Mouse (Mus musculus): ENCODE measurements around the gene Gm37240. TPM values are rescaled to one million over a fixed set of nuclear protein-coding genes. Genes with fewer than 3 reads are reported as not detected.
"Not testable (repeated sequence)": the region's sequence is repeated elsewhere in the genome, so short reads cannot be mapped to it uniquely, and the experiment has no call there.

The Gm37240 gene
- polyA plus RNA-seq, 1 experiment = not detected

- Histone ChIP-seq H3K27ac (replicated peaks; ENCODE audit: low read depth, low read length) (no peak overlapping the region), H3K4me1 (ENCODE audit: control insufficient read depth, insufficient read depth, insufficient read length, low read length) (peaks cover 3% of the 10 kb centered on the region; the same call in 1 of the 2 replicates), H3K4me3 (ENCODE audit: insufficient read depth, low read depth, low read length) (no peak overlapping the region)
Observed at GRCm38 (mm10) chr3:84867991-84868390, 1019.3 kb downstream of the Gm37240 start.

- peaks cover 3% of the 10 kb centered on the region; the same call in 1 of the 2 replicates for H3K4me1 ChIP-seq (ENCODE audit: control insufficient read depth, insufficient read depth, insufficient read length, low read length)
- H3K4me3 ChIP-seq (ENCODE audit: insufficient read depth, low read depth, low read length) = no peak overlapping the region
- peak overlapping the region; percentile 37; the same call in 1 of the 2 replicates for H3K27ac ChIP-seq (replicated peaks; ENCODE audit: low read depth, low read length)
Observed at GRCm38 (mm10) chr3:84867434-84867975, 1019.8 kb downstream of the Gm37240 start.

GRCm38 (mm10) chr3:84866866-84867265 is 1020.5 kb downstream of the Gm37240 start:
- H3K4me1 ChIP-seq (ENCODE audit: control insufficient read depth, insufficient read depth, insufficient read length, low read length) = peaks cover 3% of the 10 kb centered on the region; the same call in 1 of the 2 replicates
- no peak overlapping the region for H3K4me3 ChIP-seq (ENCODE audit: insufficient read depth, low read depth, low read length)
- H3K27ac ChIP-seq (replicated peaks; ENCODE audit: low read depth, low read length) = no peak overlapping the region

- Histone ChIP-seq H3K4me3 (ENCODE audit: insufficient read depth, low read depth, low read length) (no peak overlapping the region), H3K4me1 (ENCODE audit: control insufficient read depth, insufficient read depth, insufficient read length, low read length) (peaks cover 3% of the 10 kb centered on the region; the same call in 1 of the 2 replicates), H3K27ac (replicated peaks; ENCODE audit: low read depth, low read length) (no peak overlapping the region)
Observed at GRCm38 (mm10) chr3:84865684-84866083, 1021.6 kb downstream of the Gm37240 start.

GRCm38 (mm10) chr3:84861817-84862216 is 1025.5 kb downstream of the Gm37240 start:
- not testable (repeated sequence) for H3K4me3 ChIP-seq (ENCODE audit: insufficient read depth, low read depth, low read length); H3K27ac ChIP-seq (replicated peaks; ENCODE audit: low read depth, low read length); H3K4me1 ChIP-seq (ENCODE audit: control insufficient read depth, insufficient read depth, insufficient read length, low read length)

GRCm38 (mm10) chr3:84860669-84861068 is 1026.6 kb downstream of the Gm37240 start:
- H3K4me3 ChIP-seq (ENCODE audit: insufficient read depth, low read depth, low read length) = no peak overlapping the region
- H3K4me1 ChIP-seq (ENCODE audit: control insufficient read depth, insufficient read depth, insufficient read length, low read length) = peaks cover 1% of the 10 kb centered on the region; the same call in 1 of the 2 replicates
- no peak overlapping the region for H3K27ac ChIP-seq (replicated peaks; ENCODE audit: low read depth, low read length)

GRCm38 (mm10) chr3:84854440-84854839 is 1032.9 kb downstream of the Gm37240 start:
- peak overlapping the region; percentile 74 for H3K27ac ChIP-seq (replicated peaks; ENCODE audit: low read depth, low read length)
- H3K4me1 ChIP-seq (ENCODE audit: control insufficient read depth, insufficient read depth, insufficient read length, low read length) = peaks cover 23% of the 10 kb centered on the region
- no peak overlapping the region for H3K4me3 ChIP-seq (ENCODE audit: insufficient read depth, low read depth, low read length)

GRCm38 (mm10) chr3:84852877-84853276 is 1034.4 kb downstream of the Gm37240 start:
- H3K4me3 ChIP-seq (ENCODE audit: insufficient read depth, low read depth, low read length) = 0 out of 2 replicates have a peak overlapping the region, but pooled peaks have one; percentile 3
- peak overlapping the region; percentile 87 for H3K27ac ChIP-seq (replicated peaks; ENCODE audit: low read depth, low read length)
- peaks cover 29% of the 10 kb centered on the region for H3K4me1 ChIP-seq (ENCODE audit: control insufficient read depth, insufficient read depth, insufficient read length, low read length)

GRCm38 (mm10) chr3:84851801-84852200 is 1035.5 kb downstream of the Gm37240 start:
- no peak overlapping the region for H3K27ac ChIP-seq (replicated peaks; ENCODE audit: low read depth, low read length)

GRCm38 (mm10) chr3:84850418-84850817 is 1036.9 kb downstream of the Gm37240 start:
- no peak overlapping the region for H3K27ac ChIP-seq (replicated peaks; ENCODE audit: low read depth, low read length)
- no peak overlapping the region for H3K4me3 ChIP-seq (ENCODE audit: insufficient read depth, low read depth, low read length)
- peaks cover 30% of the 10 kb centered on the region for H3K4me1 ChIP-seq (ENCODE audit: control insufficient read depth, insufficient read depth, insufficient read length, low read length)

More at GRCm38 (mm10) chr3:84851801-84852200, 1035.5 kb downstream of the Gm37240 start:
- peaks cover 32% of the 10 kb centered on the region for H3K4me1 ChIP-seq (ENCODE audit: control insufficient read depth, insufficient read depth, insufficient read length, low read length)
- H3K4me3 ChIP-seq (ENCODE audit: insufficient read depth, low read depth, low read length) = no peak overlapping the region

- H3K4me3 ChIP-seq (ENCODE audit: insufficient read depth, low read depth, low read length) = no peak overlapping the region
- H3K4me1 ChIP-seq (ENCODE audit: control insufficient read depth, insufficient read depth, insufficient read length, low read length) = peaks cover 24% of the 10 kb centered on the region
- 0 out of 2 replicates have a peak overlapping the region, but pooled peaks have one; percentile 12 for H3K27ac ChIP-seq (replicated peaks; ENCODE audit: low read depth, low read length)
Observed at GRCm38 (mm10) chr3:84848798-84849197, 1038.5 kb downstream of the Gm37240 start.

GRCm38 (mm10) chr3:84843594-84843993 is 1043.7 kb downstream of the Gm37240 start:
- no peak overlapping the region for H3K27ac ChIP-seq (replicated peaks; ENCODE audit: low read depth, low read length)
- peaks cover 5% of the 10 kb centered on the region; the same call in 1 of the 2 replicates for H3K4me1 ChIP-seq (ENCODE audit: control insufficient read depth, insufficient read depth, insufficient read length, low read length)
- no peak overlapping the region for H3K4me3 ChIP-seq (ENCODE audit: insufficient read depth, low read depth, low read length)

- no peak overlapping the region for H3K27ac ChIP-seq (replicated peaks; ENCODE audit: low read depth, low read length)
- peaks cover 3% of the 10 kb centered on the region; the same call in 1 of the 2 replicates for H3K4me1 ChIP-seq (ENCODE audit: control insufficient read depth, insufficient read depth, insufficient read length, low read length)
- H3K4me3 ChIP-seq (ENCODE audit: insufficient read depth, low read depth, low read length) = no peak overlapping the region
Observed at GRCm38 (mm10) chr3:84842793-84843192, 1044.5 kb downstream of the Gm37240 start.

GRCm38 (mm10) chr3:84841271-84841670 is 1046.0 kb downstream of the Gm37240 start:
- Histone ChIP-seq H3K27ac (replicated peaks; ENCODE audit: low read depth, low read length) (no peak overlapping the region), H3K4me3 (ENCODE audit: insufficient read depth, low read depth, low read length) (no peak overlapping the region), H3K4me1 (ENCODE audit: control insufficient read depth, insufficient read depth, insufficient read length, low read length) (no peaks in the 10 kb centered on the region)

- no peaks in the 10 kb centered on the region for H3K4me1 ChIP-seq (ENCODE audit: control insufficient read depth, insufficient read depth, insufficient read length, low read length)
- H3K4me3 ChIP-seq (ENCODE audit: insufficient read depth, low read depth, low read length) = no peak overlapping the region
- H3K27ac ChIP-seq (replicated peaks; ENCODE audit: low read depth, low read length) = no peak overlapping the region
Observed at GRCm38 (mm10) chr3:84839499-84839898, 1047.8 kb downstream of the Gm37240 start.

GRCm38 (mm10) chr3:84837984-84838383 is 1049.3 kb downstream of the Gm37240 start:
- H3K27ac ChIP-seq (replicated peaks; ENCODE audit: low read depth, low read length) = no peak overlapping the region
- H3K4me1 ChIP-seq (ENCODE audit: control insufficient read depth, insufficient read depth, insufficient read length, low read length) = no peaks in the 10 kb centered on the region
- H3K4me3 ChIP-seq (ENCODE audit: insufficient read depth, low read depth, low read length) = no peak overlapping the region
